Mouse (Mus musculus) olfactory bulb, adult 2 months (tissue): ENCODE measurements around the gene Aebp2.

Experiments
- CTCF ChIP-seq: fragments of 200-500 bp; IDR thresholded peaks from 2 replicates; pipeline ENCODE4 v1.5.1; 2012; ENCODE audit warnings: low read depth, mild to moderate bottlenecking, low read length, moderate library complexity; ENCODE audit not compliant: insufficient read depth
- POLR2A ChIP-seq: fragments of 200-500 bp; IDR thresholded peaks from 2 replicates; pipeline ENCODE4 v1.6.1; 2012; ENCODE audit warnings: mild to moderate bottlenecking, low read depth, low read length, moderate library complexity; ENCODE audit not compliant: insufficient read depth

DNA sequence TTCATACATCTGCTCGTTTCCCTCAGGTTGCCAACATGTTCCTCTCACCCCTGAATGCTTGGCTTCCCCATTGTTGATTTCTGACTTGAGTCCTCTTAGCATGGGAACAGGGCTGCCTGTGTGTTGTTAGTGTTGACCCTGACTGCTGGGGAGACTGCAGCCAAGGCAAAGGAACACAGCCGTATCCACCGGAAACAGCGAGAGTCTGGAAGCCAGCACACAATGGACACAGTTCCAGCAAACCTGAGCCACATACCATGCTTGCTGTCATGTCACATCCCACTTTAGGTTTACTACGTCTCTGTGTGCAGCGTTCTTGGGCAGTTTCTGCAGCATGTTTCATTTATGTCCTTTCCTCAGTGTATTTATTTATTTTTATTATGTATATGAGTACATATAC is 39.8 kb downstream of the Aebp2 start:
- TF ChIP-seq CTCF (no peak), POLR2A (no peak)
